Mouse (Mus musculus) midbrain, postnatal 0 days (tissue): ENCODE results near the gene Hs3st3a1. TPM values are rescaled to one million over a fixed set of nuclear protein-coding genes. Genes with fewer than 3 reads are reported as not detected.

Source experiments
- ATAC-seq: fragments of 200-750 bp; cut with Nextera tagmentation; 2 replicates; pipeline ENCODE4 v1.8.0; 2017; ENCODE audit warnings: moderate number of reproducible peaks, mild to moderate bottlenecking, moderate TSS enrichment, moderate library complexity; ENCODE audit not compliant: low FRiP score
- DNase-seq: peaks from one replicate; pipeline ENCODE4 v3.0.0-alpha.2; 2015; ENCODE audit warnings: low spot score
- H3K27ac ChIP-seq: fragments of 300-500 bp; sonication (generic); 2 replicates; pipeline ENCODE4 v1.5.1; 2014; ENCODE audit warnings: low read depth, mild to moderate bottlenecking, low read length, mixed read lengths
- H3K27me3 ChIP-seq: fragments of 300-500 bp; sonication (generic); 2 replicates; pipeline ENCODE4 v1.6.1; 2014; ENCODE audit warnings: low read length, control low read depth, mixed read lengths; ENCODE audit not compliant: insufficient read depth
- H3K36me3 ChIP-seq: fragments of 300-500 bp; sonication (generic); 2 replicates; pipeline ENCODE4 v1.6.1; 2014; ENCODE audit warnings: low read length, control low read depth, mixed read lengths; ENCODE audit not compliant: insufficient read depth
- H3K4me1 ChIP-seq: fragments of 300-500 bp; sonication (generic); 2 replicates; pipeline ENCODE4 v1.6.1; 2014; ENCODE audit warnings: mild to moderate bottlenecking, control low read depth, antibody characterized with exemption, low read length, mixed read lengths; ENCODE audit not compliant: insufficient read depth
- H3K4me2 ChIP-seq: fragments of 300-500 bp; sonication (generic); 2 replicates; pipeline ENCODE4 v1.6.1; 2014; ENCODE audit warnings: low read depth, mild to moderate bottlenecking, low read length, mixed read lengths; ENCODE audit not compliant: poor library complexity, severe bottlenecking
- H3K4me3 ChIP-seq: fragments of 300-500 bp; sonication (generic); 2 replicates; pipeline ENCODE4 v1.5.1; 2014; ENCODE audit warnings: low read depth, mild to moderate bottlenecking, low read length, moderate library complexity
- H3K9ac ChIP-seq: fragments of 300-500 bp; sonication (generic); replicated peaks from 2 replicates; pipeline ENCODE4 v1.6.1; 2014; ENCODE audit warnings: mild to moderate bottlenecking, low read length, moderate library complexity, mixed read lengths; ENCODE audit not compliant: poor library complexity, severe bottlenecking
- H3K9me3 ChIP-seq: fragments of 300-500 bp; sonication (generic); 2 replicates; pipeline ENCODE4 v1.6.1; 2016; ENCODE audit warnings: low read length, control low read depth
- CTCF ChIP-seq: IDR thresholded peaks from 2 replicates; pipeline ENCODE4 v1.5.1; 2016; ENCODE audit warnings: antibody characterized with exemption, mild to moderate bottlenecking
- WGBS: fragments of 180-500 bp; shearing (Covaris S2); extraction: QIAGEN DNeasy Blood & Tissue Kit; methylation state at CpG from one replicate; pipeline ENCODE4 v1.1.7; 2014; 5-methylcytosine and 5-hydroxymethylcytosine counted together
- polyA plus RNA-seq: library from polyadenylated mRNA; unstranded; fragments of >200 nt; fragmentation: Nextera tagmentation; extraction: Ambion mirVana; gene quantifications from 2 replicates; pipeline ENCODE4 v1.2.1, GENCODE M21; 2015
- total RNA-seq: library from RNA; depleted of rRNA; stranded (reverse); fragments of >200 nt; gene quantifications from 2 replicates; pipeline ENCODE4 v1.2.3, GENCODE M21; 2014

Gene Hs3st3a1
- total and polyA plus RNA-seq, 2 experiments from 2014 or later, result 0.58 to 6.6 TPM

GRCm38 (mm10) chr11:64437721-64438120 lies 2.6 kb downstream of the Hs3st3a1 start:
- Histone ChIP-seq H3K4me3 (0 out of 2 replicates have a peak overlapping the region, but pooled peaks have one; percentile 14), H3K27ac (no peak overlapping the region), H3K27me3 (peaks cover 3% of the 10 kb centered on the region; the same call in 1 of the 2 replicates), H3K9ac (no peak overlapping the region), H3K4me2 (peak overlapping the region; percentile 98; the same call in 1 of the 2 replicates), H3K36me3 (no peaks in the 10 kb centered on the region), H3K9me3 (no peaks in the 10 kb centered on the region), H3K4me1 (peaks cover 3% of the 10 kb centered on the region; the same call in 1 of the 2 replicates)
- ATAC-seq, result no peak
- whole genome bisulfite sequencing, result 38% methylated on average over 3 of the region's 3 CpGs
- DNase-seq, result no peak
- no peak for TF ChIP-seq CTCF

- H3K36me3 ChIP-seq, result no peaks in the 10 kb centered on the region
- TF ChIP-seq CTCF, result peak; percentile 68
- H3K9ac ChIP-seq, result no peak overlapping the region
- 30% methylated on average over 3 of the region's 3 CpGs for WGBS
- no peak overlapping the region for H3K27ac ChIP-seq
- H3K4me3 ChIP-seq, result no peak overlapping the region
- H3K4me1 ChIP-seq, result peaks cover 3% of the 10 kb centered on the region; the same call in 1 of the 2 replicates
- DNase-seq, result peak; percentile 19
- no peak overlapping the region for H3K4me2 ChIP-seq
- no peaks in the 10 kb centered on the region for H3K9me3 ChIP-seq
- no peak for ATAC-seq
- H3K27me3 ChIP-seq, result peaks cover 3% of the 10 kb centered on the region; the same call in 1 of the 2 replicates
These were observed 3.8 kb downstream of the Hs3st3a1 start for GRCm38 (mm10) chr11:64438909-64439308.

- DNase-seq (peak; percentile 93), ATAC-seq (no peak)
- no peak overlapping the region for H3K27ac ChIP-seq
- TF ChIP-seq CTCF, result peak; percentile 82
- peak overlapping the region; percentile 37 for H3K4me2 ChIP-seq
- no peaks in the 10 kb centered on the region for H3K4me1 ChIP-seq
- H3K27me3 ChIP-seq, result 0 out of 2 replicates have a peak, but pooled peaks cover 3% of the 10 kb centered on the region
- H3K36me3 ChIP-seq, result no peaks in the 10 kb centered on the region
- H3K9me3 ChIP-seq, result no peaks in the 10 kb centered on the region
- WGBS, result 28% methylated on average over 8 of the region's 8 CpGs
- no peak overlapping the region for H3K4me3 ChIP-seq
- H3K9ac ChIP-seq, result no peak overlapping the region
These were observed 7.0 kb downstream of the Hs3st3a1 start for GRCm38 (mm10) chr11:64442119-64442518.

GRCm38 (mm10) chr11:64442701-64443100 lies 7.6 kb downstream of the Hs3st3a1 start:
- ATAC-seq (no peak), DNase-seq (no peak)
- H3K36me3 ChIP-seq, result no peaks in the 10 kb centered on the region
- no peak overlapping the region for H3K4me2 ChIP-seq
- H3K27me3 ChIP-seq, result 0 out of 2 replicates have a peak, but pooled peaks cover 3% of the 10 kb centered on the region
- H3K27ac ChIP-seq, result no peak overlapping the region
- no peaks in the 10 kb centered on the region for H3K9me3 ChIP-seq
- no peaks in the 10 kb centered on the region for H3K4me1 ChIP-seq
- H3K4me3 ChIP-seq, result no peak overlapping the region
- no peak for TF ChIP-seq CTCF
- H3K9ac ChIP-seq, result no peak overlapping the region
- WGBS, result 45% methylated on average over 3 of the region's 3 CpGs

DNA sequence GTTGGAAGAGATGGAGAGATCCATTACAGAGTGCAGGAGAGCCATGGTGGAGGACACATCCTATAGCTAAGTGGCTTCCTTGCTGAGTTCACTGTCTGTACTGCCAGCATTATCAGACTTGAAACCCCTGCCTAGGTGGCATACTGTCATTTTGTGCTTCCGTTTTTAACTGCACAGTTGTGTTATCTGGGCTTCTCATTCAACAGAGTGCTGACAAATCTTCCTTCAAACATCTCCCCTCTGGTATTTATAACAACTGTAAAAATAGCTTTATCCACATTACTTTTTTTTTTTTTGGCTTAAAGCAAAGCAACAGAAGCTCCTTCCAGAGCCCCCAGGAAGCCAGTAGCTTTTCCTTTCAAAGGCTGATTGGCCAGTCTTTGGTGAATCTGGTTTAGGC lies 10.1 kb downstream of the Hs3st3a1 start:
- ATAC-seq, result no peak
- Histone ChIP-seq H3K9ac (no peak overlapping the region), H3K4me3 (no peak overlapping the region), H3K36me3 (no peaks in the 10 kb centered on the region), H3K4me1 (no peaks in the 10 kb centered on the region), H3K4me2 (no peak overlapping the region), H3K9me3 (no peaks in the 10 kb centered on the region), H3K27me3 (no peaks in the 10 kb centered on the region), H3K27ac (no peak overlapping the region)
- no peak for TF ChIP-seq CTCF
- 90% methylated on average over 1 of the region's 1 CpGs for WGBS
- no peak for DNase-seq

DNA sequence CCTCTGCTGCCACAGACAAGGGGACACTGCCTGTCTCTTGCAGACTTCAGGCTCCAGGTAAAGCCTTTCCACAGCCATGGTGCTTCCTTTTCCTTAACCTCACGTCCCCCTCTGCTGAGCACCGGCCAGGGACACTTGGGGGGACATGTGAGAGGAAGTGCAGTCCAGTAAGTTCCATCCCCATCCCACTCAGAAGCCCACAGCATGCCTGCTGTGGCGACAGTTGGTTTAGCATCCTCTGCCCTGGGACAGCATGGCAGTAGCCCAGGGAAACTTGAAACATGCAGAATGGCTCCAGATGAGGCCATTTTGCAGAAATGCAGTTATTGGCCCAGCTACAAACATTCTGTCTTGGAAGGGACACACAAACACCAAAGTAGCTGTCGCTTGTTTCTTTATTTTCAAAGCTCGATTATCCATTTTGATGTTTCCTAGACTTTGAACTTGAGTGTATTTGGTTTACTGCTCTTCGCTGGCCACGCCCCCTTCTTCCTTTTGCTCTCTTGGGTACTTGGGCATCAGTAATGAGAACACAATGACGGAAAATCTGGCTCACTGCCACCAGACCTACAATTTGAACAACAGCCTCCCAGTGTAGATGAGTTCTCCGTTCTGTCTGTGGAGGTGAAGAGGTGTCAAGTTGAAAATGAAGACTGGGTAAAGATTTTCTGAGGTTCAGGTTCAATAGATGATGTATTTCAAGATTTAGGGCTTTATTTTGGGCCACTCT lies 13.6 kb downstream of the Hs3st3a1 start:
- Histone ChIP-seq H3K36me3 (no peaks in the 10 kb centered on the region), H3K9me3 (no peaks in the 10 kb centered on the region), H3K9ac (no peak overlapping the region), H3K27me3 (no peaks in the 10 kb centered on the region), H3K4me3 (no peak overlapping the region), H3K27ac (no peak overlapping the region), H3K4me1 (no peaks in the 10 kb centered on the region), H3K4me2 (no peak overlapping the region)
- TF ChIP-seq CTCF, result no peak
- no peak for ATAC-seq
- peak; percentile 49 for DNase-seq
- WGBS, result 70% methylated on average over 9 of the region's 9 CpGs
